Mouse (Mus musculus) stomach, embryonic 14.5 days (tissue): ENCODE results near the gene Plekha7. TPM values are rescaled to one million over a fixed set of nuclear protein-coding genes. Genes with fewer than 3 reads are reported as not detected.

ENCODE experiments used
- ATAC-seq: fragments of 200-750 bp; cut with Nextera tagmentation; 2 replicates; pipeline ENCODE4 v1.8.0; 2017; ENCODE audit warnings: low read depth, moderate TSS enrichment; ENCODE audit not compliant: insufficient number of reproducible peaks, insufficient read depth, low FRiP score
- H3K27ac ChIP-seq: fragments of 300-500 bp; sonication (generic); 2 replicates; pipeline ENCODE4 v1.5.1; 2014; ENCODE audit warnings: mild to moderate bottlenecking, low read length, moderate library complexity, mixed read lengths
- H3K27me3 ChIP-seq: fragments of 300-500 bp; sonication (generic); 2 replicates; pipeline ENCODE4 v1.6.1; 2014; ENCODE audit warnings: low read length, control low read depth, mixed read lengths; ENCODE audit not compliant: control insufficient read depth, insufficient read depth
- H3K36me3 ChIP-seq: fragments of 300-500 bp; sonication (generic); 2 replicates; pipeline ENCODE4 v1.6.1; 2014; ENCODE audit warnings: mild to moderate bottlenecking, control low read depth, low read length, moderate library complexity, mixed read lengths; ENCODE audit not compliant: control insufficient read depth, insufficient read depth
- H3K4me1 ChIP-seq: fragments of 300-500 bp; sonication (generic); 2 replicates; pipeline ENCODE4 v1.6.1; 2014; ENCODE audit warnings: low read length, control low read depth, mixed read lengths; ENCODE audit not compliant: control insufficient read depth, insufficient read depth
- H3K4me2 ChIP-seq: fragments of 300-500 bp; sonication (generic); replicated peaks from 2 replicates; pipeline ENCODE4 v1.6.1; 2014; ENCODE audit warnings: low read depth, low read length, control low read depth
- H3K4me3 ChIP-seq: fragments of 300-500 bp; sonication (generic); 2 replicates; pipeline ENCODE4 v1.5.1; 2014; ENCODE audit warnings: low read depth, low read length, control low read depth
- H3K9ac ChIP-seq: fragments of 300-500 bp; sonication (generic); replicated peaks from 2 replicates; pipeline ENCODE4 v1.6.1; 2014; ENCODE audit warnings: low read depth, mild to moderate bottlenecking, control low read depth, low read length, moderate library complexity, mixed read lengths
- H3K9me3 ChIP-seq: fragments of 300-500 bp; sonication (generic); 2 replicates; pipeline ENCODE4 v1.6.1; 2016; ENCODE audit warnings: low read depth, low read length, control low read depth; ENCODE audit not compliant: control insufficient read depth
- WGBS: fragments of 180-500 bp; shearing (Covaris S2); extraction: QIAGEN DNeasy Blood & Tissue Kit; methylation state at CpG from one replicate; pipeline ENCODE4 v1.1.7; 2014; 5-methylcytosine and 5-hydroxymethylcytosine counted together
- polyA plus RNA-seq: library from polyadenylated mRNA; unstranded; fragments of >200 nt; fragmentation: Nextera tagmentation; extraction: Ambion mirVana; gene quantifications from 2 replicates; pipeline ENCODE4 v1.2.1, GENCODE M21; 2014

Plekha7 gene
- polyA plus RNA-seq, 1 experiment from 2014 or later = 12.4 TPM

DNA sequence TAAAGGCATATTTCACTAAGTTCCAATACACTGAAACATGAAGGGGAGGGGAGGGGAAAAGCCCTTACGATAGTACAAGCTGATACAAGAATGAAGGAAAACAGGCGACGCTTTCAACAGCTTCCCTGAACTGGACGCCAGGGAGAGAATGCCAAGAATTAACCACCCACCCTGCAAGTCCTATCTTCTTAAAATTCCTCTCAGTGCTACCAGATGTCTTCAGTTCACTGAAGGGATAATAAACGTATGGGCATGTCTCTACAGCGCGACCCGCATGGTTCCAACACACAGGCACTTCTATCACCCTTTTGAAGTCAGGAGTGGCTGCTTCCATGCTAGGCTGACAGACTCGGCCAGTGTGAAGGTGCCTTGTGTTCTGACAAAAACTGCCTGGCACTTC, 118.5 kb downstream of the Plekha7 start:
- H3K4me2 ChIP-seq = no peak overlapping the region
- H3K36me3 ChIP-seq = no peaks in the 10 kb centered on the region
- H3K27ac ChIP-seq = peak overlapping the region; percentile 2; the same call in 1 of the 2 replicates
- no peaks in the 10 kb centered on the region for H3K9me3 ChIP-seq
- no peak overlapping the region for H3K4me3 ChIP-seq
- H3K9ac ChIP-seq = no peak overlapping the region
- 30% methylated on average over 9 of the region's 9 CpGs for WGBS
- peak; percentile 39; the same call in 1 of the 2 replicates for ATAC-seq
- peaks cover 15% of the 10 kb centered on the region for H3K4me1 ChIP-seq
- no peaks in the 10 kb centered on the region for H3K27me3 ChIP-seq

DNA sequence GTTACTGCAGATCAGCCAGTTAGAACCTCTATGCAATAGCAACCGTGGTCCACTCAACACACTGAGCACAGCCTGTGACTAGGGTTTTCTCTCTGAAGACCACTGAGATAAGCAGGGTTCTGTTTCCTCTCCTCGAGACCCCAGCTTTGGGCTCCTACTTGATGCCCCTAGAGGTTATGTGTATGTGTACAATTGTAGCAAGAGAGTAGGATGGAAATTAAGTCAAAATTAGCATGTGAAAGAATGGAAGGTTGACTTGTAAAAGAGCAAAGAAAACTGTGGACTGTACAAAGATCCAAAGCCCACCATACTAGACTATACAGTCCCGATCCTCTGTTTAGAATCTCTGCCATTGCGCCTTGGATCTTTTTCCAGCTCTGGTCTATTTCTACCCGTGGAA, 119.8 kb downstream of the Plekha7 start:
- 77% methylated on average over 5 of the region's 5 CpGs for WGBS
- no peak overlapping the region for H3K4me2 ChIP-seq
- ATAC-seq = no peak

DNA sequence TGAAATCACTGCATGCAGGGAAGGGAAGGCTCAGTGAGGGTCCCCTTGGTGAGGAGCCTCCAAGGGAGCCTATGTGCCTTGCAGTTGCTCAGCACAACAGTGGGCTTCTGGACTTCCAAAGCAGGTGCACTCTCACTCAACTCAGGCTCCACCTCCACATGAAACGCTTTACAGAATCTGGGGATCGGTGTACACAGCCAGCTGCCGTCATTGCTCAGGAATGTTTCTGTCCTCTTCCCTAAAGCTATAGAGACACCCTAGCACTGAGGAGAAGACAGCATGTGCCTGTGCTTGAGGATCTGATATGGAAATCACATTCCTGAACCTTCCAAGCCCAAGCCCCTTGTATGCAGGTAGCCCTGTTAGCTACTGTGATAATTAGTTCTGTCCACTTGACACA, 120.7 kb downstream of the Plekha7 start:
- 45% methylated on average over 3 of the region's 3 CpGs for WGBS
- Histone ChIP-seq H3K9me3 (no peaks in the 10 kb centered on the region), H3K4me2 (no peak overlapping the region), H3K4me3 (no peak overlapping the region), H3K9ac (no peak overlapping the region), H3K36me3 (no peaks in the 10 kb centered on the region), H3K27me3 (no peaks in the 10 kb centered on the region), H3K4me1 (peaks cover 23% of the 10 kb centered on the region), H3K27ac (no peak overlapping the region)
- ATAC-seq = no peak

More for the DNA sequence above, 119.8 kb downstream of the Plekha7 start:
- H3K27me3 ChIP-seq = no peaks in the 10 kb centered on the region
- H3K9ac ChIP-seq = no peak overlapping the region
- no peaks in the 10 kb centered on the region for H3K9me3 ChIP-seq
- H3K27ac ChIP-seq = no peak overlapping the region
- H3K4me3 ChIP-seq = no peak overlapping the region
- no peaks in the 10 kb centered on the region for H3K36me3 ChIP-seq
- H3K4me1 ChIP-seq = peaks cover 22% of the 10 kb centered on the region

DNA sequence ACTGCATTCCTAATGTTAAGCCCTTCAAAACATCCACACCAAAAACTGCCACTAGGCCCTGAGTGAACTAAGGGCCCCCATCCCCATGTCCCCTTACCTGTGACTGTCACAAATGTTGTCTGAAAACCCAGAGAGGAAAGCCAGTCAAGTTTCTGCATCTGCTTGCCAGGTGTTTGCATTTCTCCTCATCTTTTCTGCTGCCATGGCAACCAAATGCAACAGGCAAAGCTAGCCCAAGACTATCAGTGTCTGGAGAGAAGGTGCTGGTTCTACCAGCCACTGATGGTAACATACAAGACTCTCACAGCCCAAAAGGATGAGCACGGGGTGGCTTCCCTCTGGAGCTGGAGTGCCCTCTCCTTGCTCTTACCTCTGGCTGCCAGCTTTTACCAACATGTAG, 121.3 kb downstream of the Plekha7 start:
- 83% methylated on average over 1 of the region's 1 CpGs for WGBS
- no peaks in the 10 kb centered on the region for H3K36me3 ChIP-seq
- no peak overlapping the region for H3K27ac ChIP-seq
- ATAC-seq = no peak
- no peaks in the 10 kb centered on the region for H3K27me3 ChIP-seq
- H3K4me3 ChIP-seq = no peak overlapping the region
- H3K9ac ChIP-seq = no peak overlapping the region
- H3K9me3 ChIP-seq = no peaks in the 10 kb centered on the region
- peaks cover 23% of the 10 kb centered on the region for H3K4me1 ChIP-seq
- H3K4me2 ChIP-seq = no peak overlapping the region

DNA sequence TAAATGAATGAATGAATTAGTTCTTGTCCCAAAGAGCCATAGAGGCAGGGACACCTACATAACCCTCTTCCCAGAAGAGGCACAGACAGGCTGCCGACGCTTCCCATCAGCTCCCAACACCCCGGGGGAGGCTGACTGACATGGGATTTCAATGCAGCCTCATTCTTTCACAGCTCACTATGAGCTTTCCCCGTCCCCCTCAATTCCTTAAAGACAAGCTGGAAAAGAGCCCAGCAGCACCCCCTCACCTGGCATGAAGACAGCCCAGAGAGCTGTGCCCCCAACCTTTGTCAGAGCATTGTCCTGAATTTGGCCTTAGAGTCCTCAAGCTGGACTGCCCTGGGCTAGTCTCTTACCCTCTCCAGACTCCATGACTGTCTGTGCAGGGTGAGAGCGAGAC, 122.0 kb downstream of the Plekha7 start:
- no peak overlapping the region for H3K4me3 ChIP-seq
- 80% methylated on average over 5 of the region's 5 CpGs for WGBS
- H3K9ac ChIP-seq = no peak overlapping the region
- no peak for ATAC-seq
- H3K27me3 ChIP-seq = no peaks in the 10 kb centered on the region
- no peaks in the 10 kb centered on the region for H3K9me3 ChIP-seq
- H3K4me1 ChIP-seq = peaks cover 17% of the 10 kb centered on the region
- no peak overlapping the region for H3K4me2 ChIP-seq
- H3K36me3 ChIP-seq = no peaks in the 10 kb centered on the region
- H3K27ac ChIP-seq = no peak overlapping the region

DNA sequence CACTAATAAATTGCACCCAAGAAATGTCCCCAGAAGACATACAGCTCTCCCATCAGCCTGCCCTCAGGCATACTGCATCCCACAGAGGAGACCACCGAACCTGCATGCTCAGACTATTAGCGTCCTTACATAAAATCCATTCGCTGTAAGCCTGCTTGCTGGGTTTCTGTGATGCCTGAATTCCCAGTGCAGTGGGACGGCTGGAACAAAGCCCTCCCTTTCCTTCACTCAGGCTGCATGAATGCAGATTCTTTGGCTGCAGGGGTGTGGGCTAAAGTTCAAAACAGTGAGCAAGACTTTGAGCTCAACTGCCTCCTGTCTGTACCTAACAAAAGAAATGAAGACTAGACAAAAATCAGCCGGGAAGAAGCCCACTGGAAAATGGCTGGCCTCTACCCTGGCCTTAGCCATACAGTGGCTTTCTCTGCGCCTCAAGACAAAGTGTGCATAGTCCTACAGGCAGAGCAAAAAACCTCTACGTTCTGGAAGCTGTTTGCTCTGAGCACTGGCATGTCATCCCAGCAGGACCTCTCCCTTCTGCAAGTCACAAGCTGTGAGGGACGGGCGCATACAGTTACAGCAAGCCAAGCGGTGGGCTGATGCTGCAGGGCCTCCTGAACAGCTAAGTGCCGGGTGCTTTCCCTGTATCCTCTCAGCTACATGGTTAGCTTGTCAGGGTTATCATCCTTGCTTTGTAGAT, 123.7 kb downstream of the Plekha7 start:
- H3K27ac ChIP-seq = peak overlapping the region; percentile 21; the same call in 1 of the 2 replicates
- H3K4me3 ChIP-seq = no peak overlapping the region
- no peak overlapping the region for H3K9ac ChIP-seq
- H3K27me3 ChIP-seq = no peaks in the 10 kb centered on the region
- H3K9me3 ChIP-seq = no peaks in the 10 kb centered on the region
- no peak overlapping the region for H3K4me2 ChIP-seq
- 41% methylated on average over 11 of the region's 11 CpGs for WGBS
- no peak; the same call in 1 of the 2 replicates for ATAC-seq
- H3K36me3 ChIP-seq = no peaks in the 10 kb centered on the region
- H3K4me1 ChIP-seq = peaks cover 13% of the 10 kb centered on the region; the same call in 1 of the 2 replicates

DNA sequence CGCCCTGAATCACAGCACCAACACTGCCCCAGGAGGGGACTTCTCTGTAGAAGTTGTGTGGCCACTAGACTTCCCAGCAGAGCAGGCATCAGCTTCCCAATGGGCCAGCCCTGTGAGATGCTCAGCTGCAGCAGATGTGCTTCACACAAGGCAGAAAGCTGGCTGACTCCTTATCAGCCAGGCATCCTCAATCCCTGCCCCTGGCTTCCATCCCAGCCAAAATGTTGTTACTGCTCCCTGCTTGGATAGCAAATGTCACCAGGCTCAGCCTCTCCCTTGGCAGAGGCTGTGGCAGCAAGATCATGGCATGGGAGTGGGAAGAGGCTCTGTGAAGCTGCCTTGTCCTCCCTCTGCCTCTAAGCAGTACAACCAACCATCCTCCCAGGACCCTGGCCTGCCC, 125.7 kb downstream of the Plekha7 start:
- WGBS = 89% methylated on average over 1 of the region's 1 CpGs
- Histone ChIP-seq H3K27ac (no peak overlapping the region), H3K27me3 (no peaks in the 10 kb centered on the region), H3K9me3 (no peaks in the 10 kb centered on the region), H3K36me3 (no peaks in the 10 kb centered on the region), H3K4me2 (no peak overlapping the region), H3K4me1 (peaks cover 13% of the 10 kb centered on the region; the same call in 1 of the 2 replicates), H3K4me3 (no peak overlapping the region), H3K9ac (no peak overlapping the region)
- ATAC-seq = no peak

DNA sequence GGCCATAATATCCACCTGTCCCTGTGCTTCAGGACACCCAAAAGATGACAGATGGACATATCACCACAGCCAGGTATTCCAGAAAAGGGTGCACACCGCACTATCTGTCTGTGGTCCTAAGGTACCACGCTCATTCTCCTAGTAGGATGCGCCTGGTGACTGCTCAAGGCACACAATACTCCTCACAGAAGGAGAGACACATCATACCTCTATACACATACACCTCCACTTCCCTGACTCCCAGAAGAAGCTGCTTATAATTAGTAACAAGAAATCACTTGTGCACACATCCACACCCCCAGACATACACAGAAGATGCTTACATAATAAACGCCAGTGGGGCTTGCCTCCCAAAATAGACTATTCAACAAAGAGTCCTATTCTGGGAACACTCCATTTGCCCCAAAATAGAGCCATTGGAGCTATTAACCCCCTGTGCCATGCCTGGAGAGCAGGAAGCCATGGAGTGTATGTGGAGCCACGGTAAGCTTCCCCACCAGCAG, 126.7 kb downstream of the Plekha7 start:
- Histone ChIP-seq H3K4me3 (no peak overlapping the region), H3K27me3 (no peaks in the 10 kb centered on the region), H3K4me2 (no peak overlapping the region), H3K9ac (no peak overlapping the region), H3K9me3 (no peaks in the 10 kb centered on the region), H3K27ac (no peak overlapping the region), H3K36me3 (no peaks in the 10 kb centered on the region), H3K4me1 (peaks cover 13% of the 10 kb centered on the region; the same call in 1 of the 2 replicates)
- no peak for ATAC-seq
- WGBS = 85% methylated on average over 5 of the region's 5 CpGs
